Mouse (Mus musculus) monocyte, adult 2 months (primary cell): ENCODE measurements at regions not wholly inside any gene's neighbourhood (a gene's known extent, or its start where the extent isn't known, plus 50 kb on each side); places are given as distances from the start of the nearest gene placed in this dataset.

Source experiments
- DNase-seq, 2 experiments: peaks; one replicate each; pipeline ENCODE4 v3.0.0; 2022; ENCODE audit warnings: low spot score in 2 of 2, low read depth in 1 of 2

GRCm38 (mm10) chr2:174532671-174533363, 59.9 kb upstream of the Prelid3b start:
- no peak for DNase-seq

- no peak for DNase-seq
These were observed 67.8 kb upstream of the Prelid3b start for GRCm38 (mm10) chr2:174540717-174541116.

- DNase-seq = no peak
These were observed 74.3 kb upstream of the Prelid3b start for GRCm38 (mm10) chr2:174547207-174547606.

- DNase-seq = no peak
These were observed 74.8 kb upstream of the Prelid3b start for GRCm38 (mm10) chr2:174547701-174548100.

- DNase-seq = no peak
These were observed 75.9 kb upstream of the Prelid3b start for GRCm38 (mm10) chr2:174548776-174549175.

- DNase-seq = no peak
These were observed 82.9 kb upstream of the Prelid3b start for GRCm38 (mm10) chr2:174555778-174556177.

- DNase-seq = no peak
These were observed 81.4 kb upstream of the Zfp831 start for GRCm38 (mm10) chr2:174561828-174562429.

- peak in 1 of 2 experiments; percentile 2 for DNase-seq
These were observed 79.4 kb upstream of the Zfp831 start for GRCm38 (mm10) chr2:174563917-174564316.

- DNase-seq = no peak
These were observed 78.5 kb upstream of the Zfp831 start for GRCm38 (mm10) chr2:174564817-174565216.

- DNase-seq = no peak
These were observed 77.4 kb upstream of the Zfp831 start for GRCm38 (mm10) chr2:174565891-174566290.

- no peak for DNase-seq
These were observed 76.6 kb upstream of the Zfp831 start for GRCm38 (mm10) chr2:174566752-174567151.

- no peak for DNase-seq
These were observed 68.4 kb upstream of the Zfp831 start for GRCm38 (mm10) chr2:174574804-174575507.

GRCm38 (mm10) chr2:174575546-174575945, 67.8 kb upstream of the Zfp831 start:
- DNase-seq = no peak

- no peak for DNase-seq
These were observed 62.2 kb upstream of the Zfp831 start for GRCm38 (mm10) chr2:174580906-174581703.

GRCm38 (mm10) chr2:174584272-174584671, 59.1 kb upstream of the Zfp831 start:
- no peak for DNase-seq
